Mouse (Mus musculus): ENCODE measurements around the gene Myt1l. TPM values are rescaled to one million over a fixed set of nuclear protein-coding genes. Genes with fewer than 3 reads are reported as not detected.
A peak's percentile ranks its signal among the peaks of the same experiment; 100 is the strongest.

Myt1l gene
- polyA plus RNA-seq, 1 experiment from 2014 or later = not detected

DNA sequence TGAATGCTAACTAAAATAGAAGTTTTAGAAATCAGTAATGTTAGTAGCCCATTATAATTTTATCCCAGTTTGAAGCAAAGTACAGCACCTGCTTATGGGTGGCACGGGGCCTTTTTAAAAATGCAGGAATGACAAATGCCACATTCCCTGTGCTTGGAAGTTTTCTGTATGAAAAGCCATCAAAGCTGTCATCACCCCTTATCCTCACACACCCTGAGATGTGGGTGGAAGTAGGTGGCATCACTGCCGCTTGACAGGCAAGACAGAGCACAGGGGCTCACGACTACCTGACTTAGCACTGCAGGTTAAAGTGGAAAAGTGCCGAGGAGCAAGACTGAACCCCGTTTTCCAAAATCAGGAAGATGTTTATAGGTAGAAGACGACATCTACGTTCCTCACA, 310.2 kb downstream of the Myt1l start:
- Histone ChIP-seq H3K4me1 (ENCODE audit: insufficient read depth, low read depth, low read length) (no peaks in the 10 kb centered on the region), H3K27me3 (replicated peaks; ENCODE audit: insufficient read depth, low read length) (no peaks in the 10 kb centered on the region), H3K4me3 (ENCODE audit: low read depth, low read length) (no peak overlapping the region), H3K9me3 (ENCODE audit: low read length) (no peaks in the 10 kb centered on the region), H3K27ac (ENCODE audit: low read length) (no peak overlapping the region), H3K36me3 (ENCODE audit: insufficient read depth, low read length) (no peaks in the 10 kb centered on the region), H3K9ac (replicated peaks; ENCODE audit: low read depth) (no peak overlapping the region), H3K4me2 (replicated peaks; ENCODE audit: low read depth, low read length) (no peak overlapping the region)
- 77% methylated on average over 7 of the region's 7 CpGs for WGBS
- DNase-seq (ENCODE audit: low spot score) = no peak
- ATAC-seq = no peak
- TF ChIP-seq EP300 (IDR thresholded peaks at IDR 0.05) (no peak), CTCF (IDR thresholded peaks at IDR 0.05) (no peak)

DNA sequence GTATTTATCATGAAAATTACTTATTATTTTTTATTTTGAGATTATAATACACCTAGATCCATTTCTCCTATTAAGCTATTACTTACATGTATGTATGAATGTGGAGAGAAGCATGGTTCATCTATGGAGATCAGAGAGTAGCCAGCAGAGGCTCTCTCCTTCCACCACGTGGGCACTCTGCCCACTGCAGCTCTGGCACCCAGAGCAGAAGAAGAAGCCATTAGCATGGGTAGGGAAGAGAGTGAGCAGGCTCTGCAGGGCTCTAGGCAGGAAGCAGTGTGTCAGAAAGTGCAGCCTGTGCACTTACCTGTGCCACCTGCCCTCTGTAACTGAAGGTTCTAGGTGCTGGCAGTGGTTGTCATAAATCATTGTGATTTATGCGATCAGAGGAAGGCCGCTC, 321.8 kb downstream of the Myt1l start:
- ATAC-seq (no peak), DNase-seq (ENCODE audit: low spot score) (no peak)
- H3K4me2 ChIP-seq (replicated peaks; ENCODE audit: low read depth, low read length) = no peak overlapping the region
- no peak overlapping the region for H3K27ac ChIP-seq (ENCODE audit: low read length)
- no peaks in the 10 kb centered on the region for H3K9me3 ChIP-seq (ENCODE audit: low read length)
- WGBS = 74% methylated on average over 3 of the region's 3 CpGs
- H3K36me3 ChIP-seq (ENCODE audit: insufficient read depth, low read length) = no peaks in the 10 kb centered on the region
- H3K4me1 ChIP-seq (ENCODE audit: insufficient read depth, low read depth, low read length) = no peaks in the 10 kb centered on the region
- no peak overlapping the region for H3K9ac ChIP-seq (replicated peaks; ENCODE audit: low read depth)
- no peak overlapping the region for H3K4me3 ChIP-seq (ENCODE audit: low read depth, low read length)
- TF ChIP-seq CTCF (IDR thresholded peaks at IDR 0.05) = no peak
- TF ChIP-seq EP300 (IDR thresholded peaks at IDR 0.05) = no peak
- H3K27me3 ChIP-seq (replicated peaks; ENCODE audit: insufficient read depth, low read length) = no peaks in the 10 kb centered on the region

DNA sequence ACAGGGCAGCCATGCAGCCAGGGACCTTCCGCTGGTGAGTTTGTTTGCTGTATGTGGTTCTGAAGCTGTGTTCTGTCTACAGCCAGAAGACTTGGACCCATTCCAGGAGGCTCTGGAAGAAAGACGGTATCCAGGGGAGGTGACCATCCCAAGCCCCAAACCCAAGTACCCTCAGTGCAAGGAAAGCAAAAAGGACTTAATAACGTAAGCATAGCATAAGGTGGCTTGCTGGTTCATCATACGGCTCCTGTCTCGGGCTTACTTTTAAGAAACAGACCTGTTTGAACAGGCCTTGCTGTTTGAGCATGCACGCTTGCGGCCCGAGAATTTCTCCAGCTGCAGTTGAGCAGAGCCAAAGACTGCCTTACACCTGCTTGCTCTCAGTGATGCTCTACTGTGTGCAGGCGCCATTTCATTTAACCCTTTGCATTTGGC, 326.0 kb downstream of the Myt1l start:
- DNase-seq (ENCODE audit: low spot score) = no peak
- Histone ChIP-seq H3K9me3 (ENCODE audit: low read length) (no peaks in the 10 kb centered on the region), H3K36me3 (ENCODE audit: insufficient read depth, low read length) (no peaks in the 10 kb centered on the region), H3K27me3 (replicated peaks; ENCODE audit: insufficient read depth, low read length) (no peaks in the 10 kb centered on the region), H3K9ac (replicated peaks; ENCODE audit: low read depth) (no peak overlapping the region), H3K4me1 (ENCODE audit: insufficient read depth, low read depth, low read length) (no peaks in the 10 kb centered on the region), H3K4me3 (ENCODE audit: low read depth, low read length) (no peak overlapping the region), H3K27ac (ENCODE audit: low read length) (no peak overlapping the region), H3K4me2 (replicated peaks; ENCODE audit: low read depth, low read length) (no peak overlapping the region)
- TF ChIP-seq EP300 (IDR thresholded peaks at IDR 0.05) = no peak
- no peak for TF ChIP-seq CTCF (IDR thresholded peaks at IDR 0.05)
- 74% methylated on average over 9 of the region's 9 CpGs for WGBS
- no peak for ATAC-seq

DNA sequence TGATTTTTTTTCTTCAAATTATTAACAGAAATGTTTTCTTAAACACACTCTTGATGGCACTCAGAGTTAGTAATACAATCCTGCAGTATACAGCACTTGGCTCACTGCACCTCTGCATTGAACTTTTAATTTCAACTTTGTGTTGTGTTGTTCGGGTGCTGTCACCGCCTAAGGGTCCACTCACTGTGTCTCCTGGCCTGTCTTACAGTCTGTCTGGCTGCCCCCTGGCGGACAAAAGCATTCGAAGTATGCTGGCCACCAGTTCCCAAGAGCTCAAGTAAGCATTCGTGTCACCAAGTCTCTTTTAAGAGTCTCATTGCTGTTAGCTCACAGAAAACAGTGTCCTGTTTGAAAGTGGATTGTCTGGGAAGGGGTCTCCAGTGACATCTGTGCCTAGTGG, 326.8 kb downstream of the Myt1l start:
- WGBS = 14% methylated on average over 5 of the region's 5 CpGs
- ATAC-seq (no peak), DNase-seq (ENCODE audit: low spot score) (peak; percentile 48)
- TF ChIP-seq CTCF (IDR thresholded peaks at IDR 0.05) (peak; percentile 72), EP300 (IDR thresholded peaks at IDR 0.05) (no peak)
- no peak overlapping the region for H3K4me3 ChIP-seq (ENCODE audit: low read depth, low read length)
- no peaks in the 10 kb centered on the region for H3K9me3 ChIP-seq (ENCODE audit: low read length)
- H3K27ac ChIP-seq (ENCODE audit: low read length) = no peak overlapping the region
- no peak overlapping the region for H3K4me2 ChIP-seq (replicated peaks; ENCODE audit: low read depth, low read length)
- no peaks in the 10 kb centered on the region for H3K27me3 ChIP-seq (replicated peaks; ENCODE audit: insufficient read depth, low read length)
- no peaks in the 10 kb centered on the region for H3K4me1 ChIP-seq (ENCODE audit: insufficient read depth, low read depth, low read length)
- no peak overlapping the region for H3K9ac ChIP-seq (replicated peaks; ENCODE audit: low read depth)
- H3K36me3 ChIP-seq (ENCODE audit: insufficient read depth, low read length) = no peaks in the 10 kb centered on the region

DNA sequence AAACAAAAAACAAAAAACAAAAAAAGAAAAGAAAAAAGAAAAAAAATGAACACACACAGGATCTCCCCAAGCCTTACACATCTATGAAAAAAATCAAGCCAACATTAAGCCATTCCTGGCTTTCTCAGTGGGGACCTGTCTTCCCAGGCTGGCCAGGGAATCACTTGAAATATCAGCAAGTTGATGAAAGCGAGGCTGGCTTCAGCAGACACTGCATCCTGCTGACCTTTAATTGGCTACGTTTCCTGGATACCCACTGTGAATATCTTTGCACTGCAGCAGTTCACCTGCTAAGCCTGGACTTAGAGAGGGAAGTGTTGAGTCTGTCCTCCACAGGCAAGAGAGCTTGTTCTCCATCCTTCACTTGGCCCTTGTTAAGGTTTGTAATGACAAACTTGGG, 332.8 kb downstream of the Myt1l start:
- Histone ChIP-seq H3K27me3 (replicated peaks; ENCODE audit: insufficient read depth, low read length) (no peaks in the 10 kb centered on the region), H3K4me3 (ENCODE audit: low read depth, low read length) (no peak overlapping the region), H3K4me2 (replicated peaks; ENCODE audit: low read depth, low read length) (no peak overlapping the region), H3K9me3 (ENCODE audit: low read length) (no peaks in the 10 kb centered on the region), H3K4me1 (ENCODE audit: insufficient read depth, low read depth, low read length) (no peaks in the 10 kb centered on the region), H3K9ac (replicated peaks; ENCODE audit: low read depth) (no peak overlapping the region), H3K36me3 (ENCODE audit: insufficient read depth, low read length) (no peaks in the 10 kb centered on the region), H3K27ac (ENCODE audit: low read length) (no peak overlapping the region)
- WGBS = 30% methylated on average over 2 of the region's 2 CpGs
- TF ChIP-seq EP300 (IDR thresholded peaks at IDR 0.05) (no peak), CTCF (IDR thresholded peaks at IDR 0.05) (no peak)
- no peak for DNase-seq (ENCODE audit: low spot score)
- ATAC-seq = no peak

DNA sequence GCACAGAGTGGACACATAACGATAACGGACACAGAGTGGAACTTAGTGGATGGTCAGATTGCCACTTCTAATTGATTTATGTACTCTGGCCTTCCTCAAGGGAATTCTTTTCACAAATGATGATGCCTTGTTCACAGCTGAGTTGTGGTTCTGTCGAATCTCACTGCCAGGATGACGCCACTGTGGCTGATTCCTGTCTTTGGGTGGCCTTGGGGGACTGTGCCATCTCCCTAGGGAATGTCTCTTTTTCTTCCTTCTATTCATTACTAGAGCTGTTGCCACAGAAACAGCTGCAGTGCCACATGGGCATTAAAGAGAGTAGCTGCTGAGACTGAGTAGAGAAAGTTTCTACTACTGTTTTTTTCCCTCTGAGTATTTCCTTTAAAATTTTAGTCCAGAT, 340.1 kb downstream of the Myt1l start:
- no peak overlapping the region for H3K4me2 ChIP-seq (replicated peaks; ENCODE audit: low read depth, low read length)
- H3K36me3 ChIP-seq (ENCODE audit: insufficient read depth, low read length) = no peaks in the 10 kb centered on the region
- 74% methylated on average over 4 of the region's 4 CpGs for WGBS
- H3K27ac ChIP-seq (ENCODE audit: low read length) = no peak overlapping the region
- H3K9me3 ChIP-seq (ENCODE audit: low read length) = no peaks in the 10 kb centered on the region
- no peaks in the 10 kb centered on the region for H3K4me1 ChIP-seq (ENCODE audit: insufficient read depth, low read depth, low read length)
- ATAC-seq (no peak), DNase-seq (ENCODE audit: low spot score) (no peak)
- no peaks in the 10 kb centered on the region for H3K27me3 ChIP-seq (replicated peaks; ENCODE audit: insufficient read depth, low read length)
- TF ChIP-seq EP300 (IDR thresholded peaks at IDR 0.05) (no peak), CTCF (IDR thresholded peaks at IDR 0.05) (no peak)
- no peak overlapping the region for H3K9ac ChIP-seq (replicated peaks; ENCODE audit: low read depth)
- H3K4me3 ChIP-seq (ENCODE audit: low read depth, low read length) = no peak overlapping the region

DNA sequence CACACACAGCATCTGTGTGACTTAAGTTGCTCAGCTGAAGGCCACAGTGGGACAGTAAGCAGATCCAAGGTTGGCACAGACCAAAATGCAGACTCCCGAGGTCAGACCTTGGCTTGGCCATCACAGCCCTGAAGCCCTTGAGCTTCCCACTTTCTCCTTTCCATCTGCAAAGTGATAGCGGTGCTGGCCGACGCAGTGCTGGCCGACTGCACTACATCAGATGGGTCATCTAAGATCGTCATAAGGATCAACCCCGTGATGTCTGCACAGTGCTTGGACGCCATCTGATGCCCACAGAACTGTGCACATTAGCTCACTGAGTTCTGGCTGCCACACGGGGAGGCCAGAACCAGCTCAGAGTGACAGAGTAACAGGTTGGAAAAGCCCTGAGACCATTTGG, 340.6 kb downstream of the Myt1l start:
- H3K4me2 ChIP-seq (replicated peaks; ENCODE audit: low read depth, low read length) = no peak overlapping the region
- WGBS = 77% methylated on average over 9 of the region's 9 CpGs
- H3K9me3 ChIP-seq (ENCODE audit: low read length) = no peaks in the 10 kb centered on the region
- H3K36me3 ChIP-seq (ENCODE audit: insufficient read depth, low read length) = no peaks in the 10 kb centered on the region
- ATAC-seq (no peak), DNase-seq (ENCODE audit: low spot score) (no peak)
- no peak overlapping the region for H3K27ac ChIP-seq (ENCODE audit: low read length)
- H3K27me3 ChIP-seq (replicated peaks; ENCODE audit: insufficient read depth, low read length) = no peaks in the 10 kb centered on the region
- H3K4me1 ChIP-seq (ENCODE audit: insufficient read depth, low read depth, low read length) = no peaks in the 10 kb centered on the region
- no peak for TF ChIP-seq EP300 (IDR thresholded peaks at IDR 0.05)
- TF ChIP-seq CTCF (IDR thresholded peaks at IDR 0.05) = no peak
- H3K4me3 ChIP-seq (ENCODE audit: low read depth, low read length) = no peak overlapping the region
- no peak overlapping the region for H3K9ac ChIP-seq (replicated peaks; ENCODE audit: low read depth)

Measured in lung, postnatal 0 days (tissue).